Mouse (Mus musculus) limb, embryonic 11.5 days (tissue): ENCODE data around the gene Tas2r118. TPM values are rescaled to one million over a fixed set of nuclear protein-coding genes. Genes with fewer than 3 reads are reported as not detected.

Experiments
- ATAC-seq: fragments of 200-750 bp; cut with Nextera tagmentation; 2 replicates; pipeline ENCODE4 v1.8.0; 2017; ENCODE audit warnings: low read depth; ENCODE audit not compliant: insufficient number of reproducible peaks, low FRiP score, low TSS enrichment
- DNase-seq: peaks from one replicate; pipeline ENCODE4 v3.0.0-alpha.2; 2015; ENCODE audit warnings: low spot score
- H3K27ac ChIP-seq: fragments of 300-500 bp; sonication (generic); replicated peaks from 2 replicates; pipeline ENCODE4 v1.5.1; 2014; ENCODE audit warnings: low read depth, mild to moderate bottlenecking, low read length
- H3K27me3 ChIP-seq: fragments of 300-500 bp; sonication (generic); 2 replicates; pipeline ENCODE4 v1.6.1; 2014; ENCODE audit warnings: mild to moderate bottlenecking, low read length, mixed read lengths; ENCODE audit not compliant: control insufficient read depth, insufficient read depth
- H3K36me3 ChIP-seq: fragments of 300-500 bp; sonication (generic); 2 replicates; pipeline ENCODE4 v1.6.1; 2014; ENCODE audit warnings: mild to moderate bottlenecking, low read length, moderate library complexity, mixed read lengths; ENCODE audit not compliant: control insufficient read depth, insufficient read depth
- H3K4me1 ChIP-seq: fragments of 300-500 bp; sonication (generic); 2 replicates; pipeline ENCODE4 v1.6.1; 2014; ENCODE audit warnings: low read length, mixed read lengths; ENCODE audit not compliant: control insufficient read depth, insufficient read depth
- H3K4me2 ChIP-seq: fragments of 300-500 bp; sonication (generic); 2 replicates; pipeline ENCODE4 v1.6.1; 2014; ENCODE audit warnings: low read depth, mild to moderate bottlenecking, moderate library complexity; ENCODE audit not compliant: severe bottlenecking
- H3K4me3 ChIP-seq: fragments of 300-500 bp; sonication (generic); 2 replicates; pipeline ENCODE4 v1.5.1; 2014; ENCODE audit warnings: low read depth, low read length
- H3K9ac ChIP-seq: fragments of 300-500 bp; sonication (generic); 2 replicates; pipeline ENCODE4 v1.6.1; 2014; ENCODE audit warnings: mild to moderate bottlenecking, low read length
- H3K9me3 ChIP-seq: fragments of 300-500 bp; sonication (generic); 2 replicates; pipeline ENCODE4 v1.6.1; 2016; ENCODE audit warnings: low read length; ENCODE audit not compliant: control insufficient read depth
- WGBS: fragments of 180-500 bp; shearing (Covaris S2); extraction: QIAGEN DNeasy Blood & Tissue Kit; methylation state at CpG from one replicate; pipeline ENCODE4 v1.1.7; 2014; 5-methylcytosine and 5-hydroxymethylcytosine counted together
- polyA plus RNA-seq: library from polyadenylated mRNA; unstranded; fragments of >200 nt; fragmentation: Nextera tagmentation; extraction: Ambion mirVana; gene quantifications from 2 replicates; pipeline ENCODE4 v1.2.1, GENCODE M21; 2014

The Tas2r118 gene
- not detected in 2 replicates for polyA plus RNA-seq

DNA sequence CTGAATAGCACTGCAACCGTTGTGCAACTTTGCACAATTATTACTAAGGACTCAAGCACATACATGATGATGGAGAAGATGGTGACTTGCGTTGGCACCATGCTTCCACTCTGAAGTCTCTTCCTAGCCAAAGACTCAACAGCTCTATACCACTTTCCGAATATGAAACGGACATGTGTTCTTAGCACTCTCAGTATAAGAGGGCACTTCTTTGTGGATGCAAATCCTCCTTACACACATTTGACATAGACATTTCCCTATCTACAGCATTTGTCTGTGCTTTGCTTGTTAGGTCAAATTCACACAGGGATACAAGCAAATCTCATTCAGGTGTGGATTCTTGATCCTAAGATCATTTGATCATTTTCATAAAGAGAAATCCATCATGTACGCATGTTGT, at the start of gene Tas2r118:
Tas2r118 (minus strand) TSS at position 101 of the 400 bp plus-strand sequence.
- Histone ChIP-seq H3K36me3 (no peaks in the 10 kb centered on the region), H3K9me3 (no peaks in the 10 kb centered on the region), H3K9ac (no peak within 1 kb of the TSS), H3K27ac (no peak within 1 kb of the TSS), H3K27me3 (no peaks in the 10 kb centered on the region), H3K4me2 (no peak within 1 kb of the TSS), H3K4me1 (no peaks in the 10 kb centered on the region), H3K4me3 (no peak within 1 kb of the TSS)
- DNase-seq (no peak), ATAC-seq (no peak)
- 97% methylated on average over 5 of the region's 5 CpGs for WGBS

DNA sequence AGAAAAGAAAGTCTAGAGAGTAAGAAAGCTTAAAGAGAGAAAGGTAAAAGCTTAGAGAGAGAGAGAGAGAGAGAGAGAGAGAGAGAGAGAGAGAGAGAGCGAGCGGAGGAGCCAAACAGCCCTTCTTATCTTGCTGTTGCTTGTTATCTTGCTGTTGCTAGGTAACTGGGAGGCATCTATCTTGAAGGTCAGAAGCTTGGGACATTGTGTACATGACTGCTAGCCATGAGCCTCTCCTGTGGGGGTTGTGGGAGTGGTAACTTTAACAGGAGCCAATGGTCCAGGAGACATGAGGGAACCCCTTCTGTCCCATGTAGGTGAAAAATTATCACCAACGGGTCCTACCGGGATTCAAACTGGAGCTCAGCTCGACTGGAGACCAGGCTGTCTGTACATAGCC, 48.5 kb upstream of the Tas2r118 start:
- Histone ChIP-seq H3K27ac (no peak overlapping the region), H3K4me1 (no peaks in the 10 kb centered on the region), H3K36me3 (no peaks in the 10 kb centered on the region), H3K27me3 (no peaks in the 10 kb centered on the region), H3K9ac (no peak overlapping the region), H3K9me3 (no peaks in the 10 kb centered on the region), H3K4me2 (no peak overlapping the region), H3K4me3 (no peak overlapping the region)
- DNase-seq (no peak), ATAC-seq (no peak)
- WGBS, result 78% methylated on average over 5 of the region's 5 CpGs

DNA sequence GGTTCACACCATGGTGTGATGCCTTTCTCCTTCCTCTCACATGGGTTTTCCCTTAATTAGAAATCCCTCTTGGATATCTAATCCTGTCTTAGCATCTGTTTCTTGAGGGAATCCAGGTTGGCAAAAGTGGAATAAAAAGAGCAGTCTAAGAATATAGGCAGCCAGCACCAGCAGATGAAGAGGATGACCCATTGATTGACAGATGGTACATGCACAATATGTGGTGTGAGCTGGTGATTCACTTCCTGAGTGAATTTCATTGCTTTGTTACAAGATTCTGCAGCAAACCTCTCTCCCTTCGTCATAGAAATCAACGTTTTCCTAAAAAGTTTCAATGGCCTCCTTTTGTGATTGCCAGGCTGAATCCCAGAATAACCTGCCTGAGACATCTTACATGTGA, 23.4 kb upstream of the Tas2r118 start:
- Histone ChIP-seq H3K4me1 (no peaks in the 10 kb centered on the region), H3K9me3 (no peaks in the 10 kb centered on the region), H3K36me3 (no peaks in the 10 kb centered on the region), H3K9ac (no peak overlapping the region), H3K27ac (no peak overlapping the region), H3K4me3 (no peak overlapping the region), H3K27me3 (no peaks in the 10 kb centered on the region), H3K4me2 (no peak overlapping the region)
- DNase-seq (no peak), ATAC-seq (no peak)
- 91% methylated on average over 2 of the region's 2 CpGs for WGBS

DNA sequence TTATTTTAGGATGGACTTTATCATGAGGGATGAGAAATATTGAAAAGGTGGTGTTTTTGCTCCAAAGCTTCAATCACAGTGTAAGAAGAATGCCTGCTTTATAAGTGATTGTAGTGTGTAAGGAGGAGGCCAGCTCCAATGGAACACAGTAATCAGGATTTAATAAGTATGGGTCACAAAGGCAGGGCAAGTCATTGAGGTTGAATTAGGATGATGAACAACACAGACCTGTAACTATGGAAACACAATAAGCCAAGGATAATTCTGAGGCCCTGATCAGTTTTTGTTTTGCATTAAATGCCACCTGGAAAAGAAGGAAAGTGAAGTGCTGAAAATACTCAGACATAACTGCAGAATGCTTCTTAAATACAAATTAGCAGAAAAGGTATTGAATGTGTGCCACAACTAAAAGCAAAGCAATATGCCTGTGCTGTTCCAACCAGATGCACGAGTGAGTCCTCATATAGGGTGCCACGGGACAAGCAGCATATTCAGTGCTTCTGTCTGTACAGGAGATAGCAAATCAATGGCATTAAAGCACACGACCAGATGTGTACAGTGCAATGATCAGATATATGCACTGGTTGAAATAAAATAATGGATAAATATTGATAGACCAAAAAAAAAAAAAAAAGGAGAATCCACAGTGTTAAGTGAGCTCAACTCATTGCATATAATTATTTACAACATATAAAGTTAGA, 21.0 kb upstream of the Tas2r118 start:
- H3K4me2 ChIP-seq, result no peak overlapping the region
- WGBS, result 69% methylated on average over 3 of the region's 3 CpGs
- H3K27ac ChIP-seq, result no peak overlapping the region
- peak; percentile 67; the same call in 1 of the 2 replicates for ATAC-seq
- H3K27me3 ChIP-seq, result no peaks in the 10 kb centered on the region
- no peaks in the 10 kb centered on the region for H3K9me3 ChIP-seq
- H3K4me1 ChIP-seq, result no peaks in the 10 kb centered on the region
- no peak overlapping the region for H3K9ac ChIP-seq
- no peaks in the 10 kb centered on the region for H3K36me3 ChIP-seq
- no peak for DNase-seq
- no peak overlapping the region for H3K4me3 ChIP-seq

DNA sequence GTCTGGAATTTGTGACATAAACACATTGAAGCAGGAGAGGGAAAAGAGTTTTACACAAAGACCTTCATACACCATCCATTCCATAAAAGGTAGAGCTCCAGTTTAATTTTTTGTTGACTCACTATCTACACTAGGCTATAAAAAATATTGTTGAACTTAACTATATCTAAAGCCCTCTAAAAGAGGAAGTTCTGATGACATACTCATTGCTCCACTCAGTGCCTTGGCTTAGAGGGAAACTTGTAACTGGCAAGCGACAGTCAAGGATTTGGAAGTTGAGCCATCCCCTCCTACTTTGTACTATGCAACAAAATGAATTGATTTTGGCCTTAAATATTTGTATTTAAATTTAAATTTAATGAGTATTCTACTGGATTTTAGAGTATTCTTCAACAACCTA, 16.4 kb upstream of the Tas2r118 start:
- H3K4me3 ChIP-seq, result no peak overlapping the region
- no peaks in the 10 kb centered on the region for H3K36me3 ChIP-seq
- H3K9me3 ChIP-seq, result no peaks in the 10 kb centered on the region
- no peak overlapping the region for H3K27ac ChIP-seq
- no peak overlapping the region for H3K9ac ChIP-seq
- ATAC-seq (no peak), DNase-seq (no peak)
- 90% methylated on average over 1 of the region's 1 CpGs for WGBS
- no peak overlapping the region for H3K4me2 ChIP-seq
- no peaks in the 10 kb centered on the region for H3K27me3 ChIP-seq
- no peaks in the 10 kb centered on the region for H3K4me1 ChIP-seq

DNA sequence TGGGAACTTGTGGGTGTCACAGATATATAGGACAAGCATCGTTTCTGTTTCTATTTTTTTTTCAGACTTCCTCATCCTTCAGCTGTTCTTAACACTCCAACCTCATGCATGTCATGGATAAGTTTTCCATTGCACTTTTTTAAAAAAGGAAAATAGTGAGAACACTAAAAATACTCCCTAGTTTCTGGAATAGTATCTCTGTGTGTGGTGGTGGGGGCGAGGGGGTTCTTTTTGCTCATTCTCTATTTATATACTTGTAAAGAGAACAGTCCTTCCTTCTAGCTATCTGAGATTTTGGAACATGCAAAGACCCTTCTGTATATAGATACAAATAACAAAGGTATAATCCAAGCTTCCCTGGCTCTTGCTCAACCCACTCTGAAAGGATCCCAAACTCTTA, 2.9 kb downstream of the Tas2r118 start:
- no peak overlapping the region for H3K9ac ChIP-seq
- DNase-seq, result no peak
- no peaks in the 10 kb centered on the region for H3K4me1 ChIP-seq
- 86% methylated on average over 2 of the region's 2 CpGs for WGBS
- no peaks in the 10 kb centered on the region for H3K9me3 ChIP-seq
- no peak overlapping the region for H3K4me3 ChIP-seq
- H3K36me3 ChIP-seq, result no peaks in the 10 kb centered on the region
- H3K27ac ChIP-seq, result no peak overlapping the region
- no peak overlapping the region for H3K4me2 ChIP-seq
- ATAC-seq, result no peak
- no peaks in the 10 kb centered on the region for H3K27me3 ChIP-seq

DNA sequence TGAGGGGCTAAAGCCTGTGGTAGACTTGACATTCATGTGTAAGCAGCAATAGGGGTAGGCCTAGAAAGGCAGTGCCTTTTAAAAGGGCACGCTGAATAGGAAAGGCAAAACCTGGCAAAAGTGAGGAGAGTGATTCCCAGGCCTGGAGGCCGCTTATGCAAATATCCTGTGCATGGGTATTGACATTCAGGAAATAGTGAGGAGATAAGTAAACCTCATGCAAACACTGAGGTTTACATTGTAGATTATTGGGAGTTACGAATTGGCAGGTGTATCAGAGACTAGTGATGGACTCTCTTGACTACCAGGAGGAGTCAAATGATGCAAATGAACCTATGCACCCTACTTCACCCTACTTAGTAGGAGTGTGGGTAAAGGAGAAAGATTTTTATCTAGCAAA, 3.9 kb downstream of the Tas2r118 start:
- H3K9me3 ChIP-seq, result no peaks in the 10 kb centered on the region
- no peak overlapping the region for H3K27ac ChIP-seq
- DNase-seq, result no peak
- H3K9ac ChIP-seq, result no peak overlapping the region
- no peak for ATAC-seq
- H3K36me3 ChIP-seq, result no peaks in the 10 kb centered on the region
- H3K4me2 ChIP-seq, result no peak overlapping the region
- 84% methylated on average over 3 of the region's 3 CpGs for WGBS
- no peaks in the 10 kb centered on the region for H3K4me1 ChIP-seq
- no peaks in the 10 kb centered on the region for H3K27me3 ChIP-seq
- no peak overlapping the region for H3K4me3 ChIP-seq

DNA sequence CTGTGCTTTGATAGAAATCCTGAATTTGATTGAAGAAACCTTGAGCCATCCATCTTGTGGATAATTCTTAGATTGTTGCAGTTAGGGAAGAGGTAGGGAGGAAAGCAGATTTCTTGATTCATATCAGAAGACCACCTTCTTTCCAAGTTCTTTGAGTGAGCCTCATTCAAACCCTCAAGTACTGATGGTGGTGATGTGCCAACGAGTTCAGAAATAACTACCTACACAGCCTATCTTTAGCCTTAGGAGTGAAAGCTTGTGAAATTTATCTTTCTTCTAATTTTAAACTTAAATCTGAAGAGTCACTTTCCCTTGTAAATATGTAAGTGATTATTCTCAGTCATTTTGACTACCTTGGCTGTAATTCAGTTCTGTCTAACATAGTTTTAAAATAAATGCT, 6.1 kb downstream of the Tas2r118 start:
- WGBS, result 67% methylated on average over 1 of the region's 1 CpGs
- no peak overlapping the region for H3K9ac ChIP-seq
- no peak overlapping the region for H3K4me3 ChIP-seq
- DNase-seq (no peak), ATAC-seq (no peak)
- H3K4me1 ChIP-seq, result no peaks in the 10 kb centered on the region
- H3K36me3 ChIP-seq, result no peaks in the 10 kb centered on the region
- no peaks in the 10 kb centered on the region for H3K9me3 ChIP-seq
- H3K27ac ChIP-seq, result no peak overlapping the region
- H3K4me2 ChIP-seq, result no peak overlapping the region
- H3K27me3 ChIP-seq, result no peaks in the 10 kb centered on the region

DNA sequence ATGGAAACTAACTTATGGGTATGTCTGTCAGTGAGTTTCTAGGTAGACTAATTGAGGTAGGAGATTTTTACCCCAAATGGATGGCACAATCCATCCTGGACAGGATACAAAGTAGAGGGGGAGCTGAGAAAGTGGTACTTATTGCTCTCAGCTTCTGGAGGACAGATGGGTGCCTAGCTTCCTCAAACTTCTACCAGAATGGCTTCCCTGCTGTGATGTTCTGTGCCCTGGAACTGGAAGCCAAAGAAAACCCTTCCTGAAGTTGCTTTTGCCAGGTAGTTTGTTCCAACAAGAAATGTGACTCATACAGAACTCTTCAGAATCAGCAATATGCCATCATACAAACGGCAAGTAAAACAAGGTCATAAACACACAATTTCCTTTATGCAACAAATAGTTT, 29.1 kb downstream of the Tas2r118 start:
- Histone ChIP-seq H3K4me3 (no peak overlapping the region), H3K9me3 (no peaks in the 10 kb centered on the region), H3K27ac (no peak overlapping the region), H3K4me1 (no peaks in the 10 kb centered on the region), H3K4me2 (no peak overlapping the region), H3K27me3 (no peaks in the 10 kb centered on the region), H3K9ac (no peak overlapping the region), H3K36me3 (no peaks in the 10 kb centered on the region)
- 100% methylated on average over 1 of the region's 1 CpGs for WGBS
- ATAC-seq, result no peak
- DNase-seq, result no peak
